Mouse (Mus musculus): ENCODE measurements around the gene Mroh2a. TPM values are rescaled to one million over a fixed set of nuclear protein-coding genes. Genes with fewer than 3 reads are reported as not detected.
A peak's percentile ranks its signal among the peaks of the same experiment; 100 is the strongest.

Mroh2a gene
- polyA plus RNA-seq, 1 experiment from 2014 or later, result 1.6 TPM

DNA sequence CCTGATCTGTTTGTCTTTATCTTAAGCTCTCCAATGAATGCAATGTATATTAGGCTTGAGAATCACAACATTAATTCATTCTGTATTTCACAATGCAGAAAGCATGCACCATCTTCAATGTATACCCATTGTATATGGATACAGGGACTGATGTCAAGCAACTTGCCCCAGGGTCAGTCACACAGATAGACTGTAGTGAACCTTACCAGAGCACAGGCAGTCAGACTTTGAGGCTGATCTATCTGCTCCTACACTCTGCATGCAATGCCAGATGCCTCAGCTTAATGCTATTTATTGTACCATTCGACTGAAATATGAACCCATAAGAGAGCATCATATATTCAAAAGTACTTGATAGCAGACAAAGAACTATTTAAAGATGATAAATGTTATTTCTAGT lies 63.7 kb downstream of the Mroh2a start:
- Histone ChIP-seq H3K36me3 (no peaks in the 10 kb centered on the region), H3K4me3 (no peak overlapping the region), H3K27me3 (no peaks in the 10 kb centered on the region), H3K9me3 (peaks cover 60% of the 10 kb centered on the region), H3K4me2 (replicated peaks) (no peak overlapping the region), H3K27ac (no peak overlapping the region), H3K9ac (no peak overlapping the region), H3K4me1 (no peaks in the 10 kb centered on the region)
- ATAC-seq (ENCODE audit: insufficient number of reproducible peaks, insufficient read depth, low FRiP score, low TSS enrichment), result no peak
- 67% methylated on average over 1 of the region's 1 CpGs for WGBS

DNA sequence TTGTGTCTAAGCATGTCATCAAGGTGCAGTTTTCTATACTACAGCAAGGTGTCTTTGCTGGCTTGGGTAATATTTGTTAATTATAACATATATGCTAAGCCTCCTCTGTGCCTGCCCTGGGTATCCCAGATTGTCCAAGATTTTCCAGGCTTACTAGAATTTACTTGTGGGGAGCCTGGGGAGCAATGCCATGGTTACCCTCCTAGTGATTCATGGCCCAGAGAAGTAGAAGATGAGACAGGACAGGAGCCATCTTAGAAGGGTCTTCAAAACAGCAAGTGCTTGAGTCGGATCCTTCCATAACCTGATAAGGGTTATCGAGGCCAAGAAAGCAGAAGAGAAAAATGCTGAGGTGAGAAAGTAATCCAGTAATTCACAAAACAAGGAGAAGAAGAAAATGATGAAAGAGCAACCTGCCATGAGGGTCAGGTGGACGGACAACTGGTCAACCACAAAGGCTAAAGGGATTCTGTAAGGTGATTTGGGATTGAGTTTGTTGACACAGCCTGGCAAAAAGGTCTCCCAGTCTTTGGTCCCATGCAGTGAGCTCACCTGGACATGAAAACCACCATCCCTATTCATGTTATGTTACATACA lies 64.7 kb downstream of the Mroh2a start:
- Histone ChIP-seq H3K4me2 (replicated peaks) (no peak overlapping the region), H3K9me3 (peaks cover 57% of the 10 kb centered on the region), H3K27ac (no peak overlapping the region), H3K4me3 (no peak overlapping the region), H3K9ac (no peak overlapping the region), H3K27me3 (no peaks in the 10 kb centered on the region), H3K4me1 (no peaks in the 10 kb centered on the region), H3K36me3 (no peaks in the 10 kb centered on the region)
- WGBS, result 60% methylated on average over 3 of the region's 3 CpGs
- no peak for ATAC-seq (ENCODE audit: insufficient number of reproducible peaks, insufficient read depth, low FRiP score, low TSS enrichment)

DNA sequence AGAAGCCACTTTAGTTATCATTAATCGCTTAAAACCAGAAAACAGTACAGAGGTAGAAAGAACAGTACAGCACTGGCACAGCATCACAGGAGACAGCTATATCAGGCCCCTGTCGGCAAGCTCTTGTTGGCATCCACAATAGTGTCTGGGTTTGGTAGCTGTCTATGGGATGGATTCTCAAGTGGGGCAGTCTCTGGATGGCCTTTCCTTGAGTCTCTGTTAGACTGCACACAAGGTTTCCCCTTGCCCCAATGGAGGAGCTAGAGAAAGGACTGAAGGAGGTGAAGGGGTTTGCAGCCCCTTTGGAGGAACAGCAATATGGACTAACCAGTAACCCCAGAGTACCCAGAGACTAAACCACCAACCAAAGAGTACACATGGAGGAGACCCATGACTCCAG lies 65.3 kb downstream of the Mroh2a start:
- no peaks in the 10 kb centered on the region for H3K4me1 ChIP-seq
- no peak for ATAC-seq (ENCODE audit: insufficient number of reproducible peaks, insufficient read depth, low FRiP score, low TSS enrichment)
- whole genome bisulfite sequencing, result 52% methylated on average over 2 of the region's 2 CpGs
- peaks cover 52% of the 10 kb centered on the region for H3K9me3 ChIP-seq
- no peak overlapping the region for H3K4me2 ChIP-seq (replicated peaks)
- H3K9ac ChIP-seq, result no peak overlapping the region
- H3K27ac ChIP-seq, result no peak overlapping the region
- no peak overlapping the region for H3K4me3 ChIP-seq
- H3K27me3 ChIP-seq, result no peaks in the 10 kb centered on the region
- H3K36me3 ChIP-seq, result no peaks in the 10 kb centered on the region

DNA sequence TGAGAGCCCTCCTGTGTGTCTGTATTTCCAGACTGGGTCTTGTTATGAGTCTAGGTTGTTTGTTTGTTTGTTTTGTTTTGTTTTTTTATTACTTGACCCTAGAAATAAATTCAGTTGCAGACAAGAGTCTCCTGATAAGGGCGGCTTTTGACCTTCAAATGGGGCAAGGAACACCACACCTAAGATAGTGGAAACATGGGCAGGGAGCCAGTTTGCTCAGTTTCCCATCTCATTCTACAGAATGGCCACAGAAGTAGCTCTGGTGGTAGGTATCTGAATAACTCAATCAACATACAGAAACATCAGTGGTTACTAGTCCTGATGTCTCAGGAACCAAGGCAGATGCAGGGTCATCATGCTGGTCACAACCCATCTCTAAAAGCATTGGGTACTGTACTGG lies 67.9 kb downstream of the Mroh2a start:
- no peak for ATAC-seq (ENCODE audit: insufficient number of reproducible peaks, insufficient read depth, low FRiP score, low TSS enrichment)
- Histone ChIP-seq H3K4me1 (no peaks in the 10 kb centered on the region), H3K4me3 (no peak overlapping the region), H3K9ac (no peak overlapping the region), H3K27me3 (no peaks in the 10 kb centered on the region), H3K27ac (no peak overlapping the region), H3K9me3 (peaks cover 56% of the 10 kb centered on the region), H3K36me3 (no peaks in the 10 kb centered on the region), H3K4me2 (replicated peaks) (no peak overlapping the region)
- 21% methylated on average over 1 of the region's 1 CpGs for WGBS

DNA sequence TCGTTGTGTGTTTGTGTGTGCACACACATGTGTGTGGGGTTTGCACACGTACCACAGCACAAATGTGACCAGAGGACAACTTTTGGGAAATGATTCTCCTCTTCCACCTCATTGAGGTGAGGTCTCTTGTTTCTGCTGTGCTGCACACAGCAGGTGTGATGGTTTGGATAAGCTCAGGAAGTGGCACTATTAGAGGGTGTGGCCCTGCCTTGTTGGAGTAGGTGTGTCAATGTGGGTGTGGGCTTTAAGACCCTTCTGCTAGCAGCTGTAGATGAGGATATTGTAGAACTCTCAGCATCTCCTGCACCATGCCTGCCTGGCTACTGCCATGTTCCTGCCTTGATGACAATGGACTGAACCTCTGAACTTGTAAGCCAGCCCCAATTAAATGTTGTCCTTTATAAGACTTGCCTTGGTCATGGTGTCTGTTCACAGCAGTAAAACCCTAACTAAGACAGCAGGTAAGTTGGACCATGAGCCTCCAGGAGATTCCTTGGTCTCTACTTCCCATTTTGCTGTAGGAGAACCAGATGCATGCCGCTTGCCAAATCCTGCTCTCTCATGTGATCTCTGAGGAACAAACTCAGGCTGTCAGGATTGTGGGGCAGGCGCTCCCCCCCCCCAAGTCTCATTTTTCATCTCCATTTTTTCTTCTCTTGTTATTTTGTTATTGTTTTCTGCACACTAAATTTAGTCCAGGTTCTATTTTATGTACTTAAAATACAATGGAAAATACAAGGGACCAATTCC lies 69.6 kb downstream of the Mroh2a start:
- H3K4me2 ChIP-seq (replicated peaks), result no peak overlapping the region
- 75% methylated on average over 4 of the region's 4 CpGs for WGBS
- H3K9me3 ChIP-seq, result peaks cover 57% of the 10 kb centered on the region
- H3K36me3 ChIP-seq, result no peaks in the 10 kb centered on the region
- no peak overlapping the region for H3K9ac ChIP-seq
- no peak overlapping the region for H3K27ac ChIP-seq
- H3K4me3 ChIP-seq, result no peak overlapping the region
- no peaks in the 10 kb centered on the region for H3K27me3 ChIP-seq
- no peak for ATAC-seq (ENCODE audit: insufficient number of reproducible peaks, insufficient read depth, low FRiP score, low TSS enrichment)
- H3K4me1 ChIP-seq, result no peaks in the 10 kb centered on the region

DNA sequence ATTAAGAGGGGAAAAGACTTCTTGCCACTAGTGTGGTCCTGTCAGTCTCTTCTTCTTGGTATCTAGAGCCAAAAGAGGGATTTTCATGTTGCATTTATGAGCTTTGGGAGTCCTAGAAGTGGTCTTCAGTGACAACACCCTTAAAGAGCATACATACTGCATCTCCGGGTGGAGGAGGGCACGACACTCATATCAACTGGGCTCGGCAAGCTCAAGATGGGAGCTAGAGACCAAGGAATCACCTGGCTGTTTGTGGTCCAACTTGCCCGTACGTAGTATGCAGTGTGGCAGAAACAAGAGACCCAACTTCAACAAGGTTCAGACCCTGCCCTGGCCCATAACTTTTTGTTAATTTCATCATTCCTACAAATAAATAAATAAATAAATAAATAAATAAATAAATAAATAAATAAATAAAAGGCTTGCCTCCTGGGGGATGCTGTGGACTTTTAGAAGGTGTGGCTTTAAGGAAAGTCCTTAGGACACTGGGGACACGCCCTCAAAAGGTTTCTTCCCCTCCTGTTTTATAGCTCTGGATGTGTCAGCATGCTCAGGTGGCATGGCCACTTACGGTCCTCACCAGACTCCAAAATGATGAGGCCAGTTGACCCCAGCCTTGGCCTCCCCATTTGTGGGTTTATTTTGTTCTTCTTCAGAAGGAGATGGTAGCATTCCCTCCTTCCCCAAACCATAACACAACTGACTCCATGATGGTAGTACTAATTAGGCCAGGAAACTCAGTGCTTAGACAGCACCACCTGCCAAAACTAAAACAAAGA lies 70.9 kb downstream of the Mroh2a start:
- Histone ChIP-seq H3K4me3 (no peak overlapping the region), H3K9me3 (peaks cover 60% of the 10 kb centered on the region), H3K36me3 (no peaks in the 10 kb centered on the region), H3K9ac (no peak overlapping the region), H3K27ac (no peak overlapping the region), H3K27me3 (no peaks in the 10 kb centered on the region), H3K4me1 (no peaks in the 10 kb centered on the region), H3K4me2 (replicated peaks) (no peak overlapping the region)
- 66% methylated on average over 7 of the region's 7 CpGs for WGBS
- ATAC-seq (ENCODE audit: insufficient number of reproducible peaks, insufficient read depth, low FRiP score, low TSS enrichment), result no peak

DNA sequence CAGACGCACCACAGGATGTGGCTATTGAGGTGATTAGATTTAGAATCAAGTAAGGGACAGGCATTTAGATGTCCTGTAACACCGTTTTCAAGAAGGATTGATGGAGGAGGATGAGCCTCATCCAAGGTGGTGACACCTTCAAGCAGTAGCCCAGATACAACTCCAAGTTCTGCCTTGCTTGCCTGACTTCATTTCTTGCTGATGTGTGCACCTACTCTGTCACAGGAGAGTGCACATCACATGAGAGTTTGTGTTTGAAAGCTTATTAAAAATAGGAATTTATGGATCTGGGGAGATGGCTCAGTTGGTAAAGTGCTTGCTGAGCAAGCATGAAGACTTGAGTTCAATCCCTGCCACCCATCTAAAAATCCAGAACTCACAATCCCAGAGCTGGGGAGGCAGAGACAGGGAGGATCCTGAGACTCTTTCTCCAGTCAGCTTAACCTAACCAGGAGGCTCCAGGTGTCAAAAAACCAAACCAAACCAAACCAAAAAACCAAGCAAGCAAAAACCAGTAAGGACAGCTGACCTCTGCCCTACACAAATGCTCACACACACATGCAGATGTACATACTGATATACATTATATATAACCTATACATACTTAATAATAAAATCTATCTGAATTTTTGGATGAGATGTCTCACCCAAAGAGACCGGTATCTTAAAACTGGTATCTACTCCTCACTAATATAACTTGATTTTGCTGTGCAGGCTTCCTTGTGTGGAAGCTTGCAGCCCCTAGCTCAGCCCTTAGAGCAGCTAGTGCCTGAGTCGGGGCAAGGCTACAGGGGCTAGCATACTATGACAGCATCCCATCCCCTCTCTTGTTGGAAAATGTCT lies 72.1 kb downstream of the Mroh2a start:
- Histone ChIP-seq H3K9ac (no peak overlapping the region), H3K4me1 (no peaks in the 10 kb centered on the region), H3K27ac (no peak overlapping the region), H3K27me3 (no peaks in the 10 kb centered on the region), H3K4me2 (replicated peaks) (no peak overlapping the region), H3K4me3 (no peak overlapping the region), H3K9me3 (peaks cover 68% of the 10 kb centered on the region), H3K36me3 (no peaks in the 10 kb centered on the region)
- no peak for ATAC-seq (ENCODE audit: insufficient number of reproducible peaks, insufficient read depth, low FRiP score, low TSS enrichment)
- 57% methylated on average over 4 of the region's 4 CpGs for WGBS

DNA sequence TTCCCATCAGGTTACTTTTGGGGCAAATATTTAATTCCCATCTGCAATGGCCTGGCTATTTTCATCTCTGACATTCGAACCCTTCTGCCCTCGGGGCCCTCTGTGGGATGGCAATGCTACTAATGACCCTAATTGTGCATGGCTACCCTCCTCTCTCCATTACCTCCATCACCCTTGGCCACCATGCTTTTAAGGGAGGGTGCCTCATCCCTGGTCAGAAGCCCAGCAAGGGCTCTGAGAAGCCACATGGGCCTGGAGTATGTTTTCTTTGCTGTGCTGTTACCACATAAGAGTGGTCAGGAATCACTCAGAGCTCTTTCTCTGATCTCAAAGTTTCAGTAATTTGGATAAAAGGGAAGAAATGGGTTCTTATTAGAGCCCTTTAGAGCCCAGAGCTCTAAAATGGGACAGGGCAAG lies 72.8 kb downstream of the Mroh2a start:
- WGBS, result 81% methylated on average over 2 of the region's 2 CpGs
- no peak overlapping the region for H3K9ac ChIP-seq
- H3K9me3 ChIP-seq, result peaks cover 70% of the 10 kb centered on the region

DNA sequence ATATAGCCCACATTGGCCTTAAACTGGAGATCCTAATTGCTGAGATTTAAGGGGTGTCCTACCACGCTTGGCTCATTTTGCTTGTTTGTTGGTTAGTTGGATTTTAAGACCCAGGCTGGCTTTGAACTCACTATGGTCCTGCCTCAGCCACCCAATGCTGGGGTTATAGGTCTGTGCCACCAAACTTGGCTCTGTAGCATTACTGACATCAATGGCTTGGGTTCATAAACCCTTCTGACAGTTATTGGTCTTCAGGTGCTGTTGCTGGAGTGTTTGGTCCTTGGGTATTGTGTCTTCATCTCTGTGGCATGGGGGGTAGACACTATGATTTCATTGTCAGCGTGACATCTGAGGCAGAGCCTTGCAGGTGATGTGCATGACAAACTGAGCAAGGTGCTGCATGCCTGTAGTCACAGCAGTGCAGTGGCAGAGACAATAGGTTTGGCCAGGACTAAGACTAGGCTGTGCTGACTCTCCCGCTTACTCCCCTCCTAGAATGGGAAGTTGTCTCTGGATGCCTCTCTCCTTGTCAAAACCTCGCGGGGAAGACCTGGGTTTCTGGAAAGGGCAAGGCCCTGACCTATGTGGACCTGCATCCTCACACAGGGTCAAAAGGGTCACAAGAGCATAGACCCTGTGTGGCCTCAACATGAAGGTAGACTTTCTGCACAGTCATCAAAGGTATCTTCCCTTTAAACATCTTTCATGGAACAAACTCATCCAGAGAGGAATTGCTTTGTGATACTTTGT lies 73.7 kb downstream of the Mroh2a start:
- no peaks in the 10 kb centered on the region for H3K27me3 ChIP-seq
- 0 out of 2 replicates have a peak, but pooled peaks have one; percentile 10 for ATAC-seq (ENCODE audit: insufficient number of reproducible peaks, insufficient read depth, low FRiP score, low TSS enrichment)
- H3K4me3 ChIP-seq, result no peak overlapping the region
- H3K9ac ChIP-seq, result no peak overlapping the region
- H3K4me2 ChIP-seq (replicated peaks), result no peak overlapping the region
- no peak overlapping the region for H3K27ac ChIP-seq
- H3K9me3 ChIP-seq, result peaks cover 76% of the 10 kb centered on the region
- WGBS, result 37% methylated on average over 5 of the region's 5 CpGs
- H3K36me3 ChIP-seq, result no peaks in the 10 kb centered on the region
- no peaks in the 10 kb centered on the region for H3K4me1 ChIP-seq

More for the DNA sequence above, 72.8 kb downstream of the Mroh2a start:
- H3K4me2 ChIP-seq (replicated peaks), result no peak overlapping the region
- H3K4me1 ChIP-seq, result no peaks in the 10 kb centered on the region
- H3K4me3 ChIP-seq, result no peak overlapping the region
- H3K36me3 ChIP-seq, result no peaks in the 10 kb centered on the region
- H3K27ac ChIP-seq, result no peak overlapping the region
- no peaks in the 10 kb centered on the region for H3K27me3 ChIP-seq
- no peak for ATAC-seq (ENCODE audit: insufficient number of reproducible peaks, insufficient read depth, low FRiP score, low TSS enrichment)

DNA sequence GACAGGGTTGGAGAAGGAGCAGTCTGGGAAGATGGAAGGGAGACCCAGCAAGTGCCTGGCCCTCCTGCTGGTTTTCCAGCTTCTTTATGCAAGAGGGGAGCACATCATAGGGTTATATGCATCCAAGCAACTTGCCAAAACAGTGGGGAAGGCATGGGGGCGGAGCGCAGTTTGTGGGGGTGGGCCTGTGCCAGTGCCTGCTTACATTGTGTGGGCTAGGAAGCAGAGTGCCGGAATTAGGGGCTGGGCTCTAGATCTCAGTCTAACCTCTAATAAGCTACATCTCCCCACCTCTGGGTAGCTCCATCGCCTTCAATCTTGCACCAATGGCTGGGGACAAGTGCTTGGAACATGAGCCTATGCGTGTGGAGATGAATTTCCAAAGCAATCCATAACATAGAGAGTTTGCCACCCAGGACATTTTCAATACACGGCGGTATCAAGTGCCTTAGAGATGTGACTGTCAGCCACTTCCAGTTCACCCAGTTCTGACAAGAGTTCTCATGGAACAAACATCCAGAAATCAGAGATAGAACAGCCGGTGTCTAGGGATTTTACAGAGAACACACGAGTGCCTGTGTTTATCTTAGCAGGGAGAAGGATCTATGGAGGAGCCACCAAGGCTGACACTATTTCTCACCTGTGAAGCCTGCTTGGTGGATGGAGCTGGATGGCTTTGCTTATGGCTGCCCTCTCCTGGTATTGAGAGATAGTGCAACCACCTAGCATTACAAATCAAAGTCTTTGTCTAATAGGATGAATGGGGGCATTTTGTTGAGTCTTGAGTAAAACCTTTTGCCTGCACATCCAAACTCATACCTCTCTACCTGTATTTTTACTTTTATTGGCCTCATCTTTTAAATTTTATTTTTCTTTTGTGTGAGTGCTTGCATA lies 74.6 kb downstream of the Mroh2a start:
- 68% methylated on average over 9 of the region's 9 CpGs for WGBS
- ATAC-seq (ENCODE audit: insufficient number of reproducible peaks, insufficient read depth, low FRiP score, low TSS enrichment), result peak; percentile 11; the same call in 1 of the 2 replicates
- no peaks in the 10 kb centered on the region for H3K27me3 ChIP-seq
- H3K9ac ChIP-seq, result no peak overlapping the region
- no peak overlapping the region for H3K4me2 ChIP-seq (replicated peaks)
- H3K4me3 ChIP-seq, result no peak overlapping the region
- H3K36me3 ChIP-seq, result no peaks in the 10 kb centered on the region
- H3K9me3 ChIP-seq, result peaks cover 77% of the 10 kb centered on the region
- H3K4me1 ChIP-seq, result no peaks in the 10 kb centered on the region
- no peak overlapping the region for H3K27ac ChIP-seq

All from embryonic facial prominence, embryonic 12.5 days (tissue).